Mouse (Mus musculus) cerebellum, postnatal 4 days (tissue): ENCODE measurements around the gene Zfp618.

Source experiments
- DNase-seq, 2 experiments: peaks; one replicate each; pipeline ENCODE4 v3.0.0; 2022; ENCODE audit warnings: low spot score in 2 of 2, mixed read lengths in 1 of 2

The Zfp618 gene

DNA sequence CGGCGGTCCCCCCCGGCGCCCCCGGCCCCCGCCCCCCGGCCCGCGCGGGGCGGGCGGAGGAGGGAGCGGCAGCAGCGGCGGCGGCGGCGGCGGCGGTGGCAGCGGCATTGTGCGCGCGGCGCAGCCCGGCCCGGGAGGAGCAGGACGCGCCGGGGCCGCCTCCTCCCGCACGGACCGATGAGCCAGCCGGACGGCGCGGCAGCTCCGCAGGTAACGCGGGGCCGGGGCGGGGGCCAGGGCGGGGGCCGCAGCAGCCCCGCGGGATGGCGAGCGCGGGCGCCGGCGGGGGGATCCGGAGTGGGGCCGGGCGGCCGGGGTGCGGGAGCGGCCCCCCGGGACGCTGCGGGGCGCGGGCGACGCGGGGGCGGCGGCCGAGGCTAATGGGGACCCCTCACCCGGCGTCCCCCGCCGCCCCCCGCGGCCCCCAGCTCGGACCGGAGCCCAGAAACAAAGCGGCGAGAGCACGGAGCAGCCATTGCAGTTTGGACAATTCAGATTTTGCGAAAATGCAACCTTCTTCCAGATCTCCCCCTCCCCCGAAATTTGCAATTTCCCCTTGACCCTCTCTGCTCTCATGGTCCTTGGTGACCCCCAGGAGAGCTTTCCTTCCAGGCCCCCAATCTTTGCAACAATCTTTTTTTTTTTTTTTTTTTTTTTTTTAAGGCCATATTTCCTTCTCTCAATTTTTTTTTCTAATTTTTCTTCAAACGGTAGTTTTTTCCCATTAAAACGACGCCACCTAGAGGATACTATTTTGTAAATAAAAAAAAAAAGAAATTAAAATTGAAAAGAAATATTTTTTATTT lies at the start of gene Zfp618:
Gene Zfp618, plus strand, starts transcription at position 77 of the 806 bp plus-strand sequence.
- peak in 1 of 2 experiments; percentile 34 for DNase-seq

DNA sequence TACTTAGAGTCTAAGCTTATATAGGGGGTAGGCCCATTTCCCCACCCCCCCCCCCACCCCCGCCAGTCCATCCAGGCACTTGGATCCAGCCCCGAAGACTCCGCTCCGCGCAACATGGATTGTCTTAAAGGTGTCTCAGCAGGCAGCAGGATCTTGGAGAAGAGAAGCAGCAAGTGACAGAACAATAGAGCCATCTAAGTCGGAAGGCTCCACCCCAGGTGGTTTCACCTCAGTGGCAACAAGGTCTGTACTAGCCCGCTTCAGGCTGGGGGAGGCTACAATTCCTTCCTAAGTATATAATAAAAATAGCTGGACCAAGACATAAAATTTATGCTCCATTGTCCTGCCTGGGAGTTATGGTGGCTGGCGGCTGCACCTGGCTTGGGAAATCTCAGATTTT lies 48.3 kb upstream of the Zfp618 start:
- no peak for DNase-seq

DNA sequence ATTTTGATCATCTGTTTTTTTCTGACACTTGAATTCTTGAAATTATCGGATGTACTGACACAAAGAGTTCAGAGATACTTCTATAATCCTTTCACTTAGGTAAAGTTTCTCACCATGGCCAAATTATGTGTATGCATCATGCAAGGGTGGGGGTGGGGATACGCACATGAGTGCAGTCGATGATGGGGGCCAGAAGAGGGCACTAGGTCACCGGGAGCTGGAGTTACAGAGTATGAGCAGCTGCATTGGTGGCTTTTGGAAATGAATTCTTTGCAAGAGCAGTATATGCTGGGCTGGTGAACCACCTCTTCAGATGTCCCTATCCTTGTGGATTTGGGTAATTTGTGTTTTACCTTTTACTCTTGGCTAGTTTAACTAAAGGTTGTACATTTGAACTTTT lies 31.6 kb upstream of the Zfp618 start:
- no peak for DNase-seq

DNA sequence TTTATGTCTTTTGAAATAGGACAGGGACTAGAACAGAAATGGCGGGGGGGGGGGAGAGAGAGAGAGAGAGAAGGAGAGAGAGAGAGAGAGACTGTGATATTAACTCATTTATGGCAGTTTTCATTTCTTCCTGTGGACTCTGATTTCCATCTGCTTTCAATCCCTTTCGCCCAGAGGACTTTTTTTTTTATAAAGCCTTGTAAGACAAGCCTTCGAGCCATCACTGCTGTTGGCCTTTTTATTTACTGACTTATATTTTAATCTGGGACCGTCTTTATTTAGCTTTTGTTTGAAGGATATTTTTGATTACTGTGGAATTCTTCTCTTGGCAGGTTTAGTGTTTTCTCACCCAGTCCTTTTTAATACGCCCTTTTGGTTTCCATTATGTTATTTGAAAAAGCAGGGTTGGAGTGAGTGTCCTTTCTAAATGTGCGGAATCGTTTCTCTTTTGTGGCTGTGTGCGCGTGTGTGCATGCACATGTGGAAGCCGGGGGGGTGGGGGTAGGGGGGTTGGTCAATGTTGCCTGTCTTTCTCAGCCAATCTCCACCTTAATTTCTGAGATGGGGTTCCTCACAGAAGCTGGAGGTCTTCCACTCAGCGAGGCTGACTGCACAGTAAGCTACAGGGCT lies 29.7 kb upstream of the Zfp618 start:
- no peak for DNase-seq

DNA sequence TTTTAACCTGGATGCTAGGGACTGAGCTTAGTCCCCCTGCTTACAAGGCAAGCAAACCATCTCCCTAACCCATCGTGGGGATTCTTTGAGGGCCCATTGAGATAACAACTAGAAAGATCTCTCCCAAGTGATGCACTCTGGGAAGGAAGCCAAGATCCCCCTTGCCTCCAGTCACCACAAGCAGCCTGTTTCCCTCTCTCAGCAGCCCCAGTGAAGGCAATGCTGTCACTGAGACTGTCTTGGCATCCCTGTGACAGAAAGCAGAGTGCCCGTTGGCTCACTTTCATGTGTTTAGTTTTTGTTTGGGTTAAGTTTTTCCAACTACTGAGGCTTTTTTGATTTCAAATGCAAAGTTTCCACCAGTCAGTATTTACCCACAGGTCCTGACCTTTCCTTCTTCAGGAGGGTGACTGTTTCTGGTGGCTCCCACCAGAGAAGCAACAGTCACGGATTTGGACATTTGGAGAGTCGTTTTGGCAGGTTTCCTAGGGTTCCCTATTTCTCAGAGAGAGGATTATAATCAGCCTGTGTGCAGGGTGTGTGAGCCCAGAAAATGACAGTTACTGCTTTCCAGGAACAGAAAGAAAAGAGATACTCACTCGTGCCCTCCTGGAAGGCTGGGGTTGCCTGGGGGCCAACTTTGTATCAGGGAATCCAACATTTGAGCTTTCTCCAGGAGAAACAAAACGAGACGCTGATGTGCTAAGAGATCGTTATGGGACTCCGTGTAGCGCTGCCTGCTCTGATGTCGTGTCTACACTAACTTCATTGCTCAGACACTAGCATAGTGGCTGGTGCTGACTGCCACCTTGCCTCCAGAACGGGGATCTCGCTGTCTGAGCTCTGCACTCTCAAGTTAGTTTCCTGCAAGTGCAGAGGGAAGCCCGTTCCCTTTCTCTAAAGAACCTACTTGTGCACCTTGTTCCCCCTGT lies 23.1 kb upstream of the Zfp618 start:
- DNase-seq: peak in 1 of 2 experiments; percentile 45

DNA sequence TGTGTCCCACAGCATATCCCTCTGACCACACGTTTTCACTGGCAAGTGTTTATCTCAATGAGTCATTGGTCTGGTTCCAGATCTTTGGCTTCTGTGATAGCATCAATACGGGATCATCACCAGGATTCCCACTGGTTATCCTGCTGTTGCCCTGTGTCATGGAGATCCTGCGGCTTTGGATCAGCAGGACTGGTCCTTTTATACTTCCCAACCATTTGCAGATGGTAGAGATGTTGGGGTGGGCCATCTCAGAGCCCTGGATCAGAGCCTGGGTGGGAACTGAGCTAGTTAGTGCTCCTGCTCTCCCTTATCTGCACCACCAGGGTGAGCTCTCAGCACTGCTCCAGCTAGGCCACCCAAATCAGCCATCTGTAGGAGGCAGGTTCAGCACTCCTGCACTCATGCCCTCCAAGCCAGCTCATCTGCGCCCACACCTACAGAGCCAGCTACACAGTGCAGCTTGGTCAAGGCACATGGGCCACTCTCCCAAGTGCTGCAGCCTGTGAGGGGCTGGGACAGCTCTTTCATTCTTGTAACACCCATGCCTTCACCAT lies 21.0 kb upstream of the Zfp618 start:
- no peak for DNase-seq

DNA sequence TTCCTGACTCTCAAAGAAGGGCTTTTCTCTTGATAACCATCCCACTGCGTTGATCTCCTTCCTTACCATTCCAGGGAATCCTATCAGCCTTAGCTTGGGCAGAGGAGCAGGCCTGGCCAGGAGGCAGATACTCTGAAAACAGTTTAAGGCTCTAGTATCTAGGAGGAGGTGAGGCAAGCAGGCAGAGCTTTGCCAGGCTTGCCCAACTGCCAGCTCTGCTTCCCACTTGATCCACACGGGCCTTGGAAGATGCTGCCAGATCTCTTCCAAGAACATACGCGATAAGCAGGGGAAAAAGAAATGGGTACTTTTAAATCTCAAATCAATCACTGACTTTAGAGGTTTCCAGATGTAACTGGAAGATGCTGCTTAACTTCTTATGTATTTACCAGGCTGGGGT lies 1.6 kb upstream of the Zfp618 start:
- DNase-seq: no peak

DNA sequence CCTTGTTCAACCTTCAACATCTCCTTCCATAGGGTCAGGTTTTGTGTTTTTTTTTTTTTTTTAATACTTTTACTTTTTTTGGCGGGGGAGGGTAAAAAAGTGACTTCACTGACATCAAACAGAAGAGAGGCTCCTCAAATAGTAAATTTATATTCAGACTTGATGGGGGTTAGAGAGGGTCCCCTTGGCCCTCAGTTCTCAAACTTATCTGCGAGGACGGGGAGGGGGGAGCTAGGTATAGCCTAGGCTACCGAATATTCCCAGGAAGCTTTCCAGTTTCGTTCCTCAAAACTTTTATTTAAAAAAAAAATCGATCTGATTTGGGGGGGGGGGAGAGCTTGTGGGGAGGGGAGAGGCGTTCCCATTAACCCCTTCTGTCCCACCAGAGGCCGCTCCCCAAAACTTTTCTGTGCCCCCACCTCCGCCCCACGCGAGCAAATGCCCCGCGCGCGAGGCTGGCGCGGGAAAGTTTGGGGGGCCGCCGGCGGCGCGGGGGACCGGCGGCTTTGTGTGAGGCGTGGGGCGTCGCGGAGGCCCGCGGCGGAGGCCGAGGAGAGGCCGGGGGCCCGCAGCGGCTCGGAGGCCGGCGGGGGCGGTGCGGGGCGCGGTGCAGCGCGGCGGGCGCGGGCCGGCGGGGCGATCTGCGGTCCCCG lies 403 bp upstream of the Zfp618 start:
- DNase-seq: peak in 1 of 2 experiments; percentile 19

DNA sequence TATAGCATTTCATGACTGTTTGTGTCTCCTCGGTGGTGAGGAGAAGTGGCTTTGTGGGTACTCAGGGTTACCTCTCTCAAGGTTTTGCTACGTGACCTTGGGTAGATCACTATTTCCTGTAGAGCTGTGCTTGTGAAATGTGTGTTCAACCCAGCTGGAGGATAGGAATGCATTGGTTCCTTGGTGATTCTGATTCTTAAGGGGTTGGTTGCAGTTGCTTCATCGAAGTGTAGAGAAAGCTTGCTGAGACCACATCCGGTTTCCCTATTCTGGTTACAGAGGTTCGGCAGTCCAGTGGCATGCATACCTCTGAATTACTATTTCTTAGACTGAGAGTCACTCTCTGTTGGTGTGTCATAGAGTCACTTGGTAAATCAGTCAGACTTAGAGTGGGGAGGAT lies 4.2 kb downstream of the Zfp618 start:
- no peak for DNase-seq

DNA sequence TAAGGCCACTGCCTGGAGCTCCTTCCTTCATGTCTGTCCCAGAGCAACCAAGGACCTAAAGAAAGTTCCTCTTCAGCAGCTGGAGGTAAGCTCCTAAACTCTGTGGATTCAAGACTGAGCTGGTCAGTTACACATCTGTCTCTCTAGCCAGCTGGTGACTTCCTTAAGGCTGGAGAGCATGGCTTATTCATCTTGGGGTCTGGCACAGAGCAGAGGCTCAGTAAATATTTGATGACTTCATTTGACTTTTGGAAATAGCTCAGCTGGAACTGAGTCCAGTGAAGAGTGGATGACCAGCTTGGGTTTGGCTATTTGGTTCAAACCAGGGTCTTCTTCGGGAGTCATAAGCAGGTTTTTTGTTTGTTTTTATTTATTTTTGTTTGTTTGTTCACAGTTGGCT lies 6.6 kb downstream of the Zfp618 start:
- no peak for DNase-seq

DNA sequence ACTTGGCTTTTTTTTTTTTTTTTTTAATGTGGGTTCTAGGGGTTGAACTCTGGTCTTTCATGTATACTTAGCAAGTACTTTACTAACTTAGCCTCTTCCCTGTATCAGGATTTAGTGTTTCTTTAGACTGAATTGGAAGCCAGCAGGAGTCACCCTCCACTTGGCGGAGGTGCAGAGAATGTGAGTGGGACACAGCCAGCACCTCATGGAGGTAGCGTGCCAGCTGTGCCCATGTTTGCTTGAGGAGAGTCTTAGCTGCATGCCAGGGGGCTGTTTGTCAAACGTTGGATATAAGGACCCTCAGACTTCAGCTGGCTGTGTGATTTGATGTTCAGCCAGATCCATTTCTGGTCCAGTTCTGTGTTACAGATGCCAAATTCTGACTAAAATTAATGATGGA lies 7.7 kb downstream of the Zfp618 start:
- DNase-seq: no peak

DNA sequence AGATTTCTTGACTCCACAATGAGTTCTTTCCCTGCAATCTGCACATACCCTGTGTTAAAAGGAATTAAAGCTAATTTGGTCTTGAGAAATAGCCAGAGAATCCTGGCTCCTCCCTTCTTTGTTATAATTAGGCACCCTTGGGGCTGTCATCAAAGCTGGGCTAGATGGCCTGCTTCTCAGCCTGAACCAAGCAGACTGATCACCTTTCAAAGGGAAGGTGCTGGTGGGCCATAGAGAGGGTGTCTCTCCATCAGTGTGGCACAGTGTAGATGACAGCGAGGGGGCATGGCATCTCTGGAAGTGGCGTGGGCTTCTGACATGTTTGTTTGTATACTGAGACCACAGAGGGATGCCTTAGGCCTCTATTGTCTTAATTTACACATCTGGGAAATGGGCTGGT lies 9.5 kb downstream of the Zfp618 start:
- DNase-seq: no peak

DNA sequence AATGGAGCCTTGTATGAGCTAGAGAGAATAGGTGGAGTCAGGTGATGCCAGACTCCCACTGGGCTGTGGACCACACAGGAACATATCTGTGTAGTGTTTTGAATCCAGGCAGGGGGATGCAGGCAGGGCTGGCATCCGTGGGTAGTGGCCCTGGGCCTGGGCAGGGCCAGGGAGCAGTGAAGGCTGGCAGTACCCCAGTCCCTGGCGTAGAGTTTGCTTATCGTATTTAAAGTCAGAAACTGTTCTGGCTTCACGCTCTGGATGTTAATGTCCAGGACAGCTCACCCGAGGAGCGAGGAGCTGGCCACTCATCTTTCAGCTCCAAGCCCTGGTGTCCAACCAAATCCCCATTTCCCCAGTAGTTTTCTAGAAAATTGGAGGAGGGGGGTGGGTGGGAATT lies 10.2 kb downstream of the Zfp618 start:
- DNase-seq: no peak

DNA sequence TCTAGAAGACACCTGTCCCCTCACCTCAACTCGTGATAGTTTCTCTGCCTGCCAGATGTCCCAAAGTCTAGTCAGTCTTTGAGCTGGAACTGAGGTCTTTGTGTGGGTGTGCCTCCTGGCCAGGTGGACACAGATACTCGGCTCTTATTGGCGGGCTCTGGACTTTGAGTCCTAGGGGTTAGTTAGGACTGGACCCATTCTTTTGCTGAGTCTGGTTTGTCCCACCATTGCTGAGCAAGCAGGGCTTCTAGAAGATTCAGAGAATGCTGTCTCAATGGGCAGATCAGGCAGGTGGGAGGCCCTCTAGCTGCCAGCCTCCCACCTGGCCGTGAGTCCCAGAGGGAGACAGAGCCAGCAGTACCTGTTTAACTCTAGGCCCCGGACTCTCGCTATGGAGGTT lies 12.1 kb downstream of the Zfp618 start:
- no peak for DNase-seq

DNA sequence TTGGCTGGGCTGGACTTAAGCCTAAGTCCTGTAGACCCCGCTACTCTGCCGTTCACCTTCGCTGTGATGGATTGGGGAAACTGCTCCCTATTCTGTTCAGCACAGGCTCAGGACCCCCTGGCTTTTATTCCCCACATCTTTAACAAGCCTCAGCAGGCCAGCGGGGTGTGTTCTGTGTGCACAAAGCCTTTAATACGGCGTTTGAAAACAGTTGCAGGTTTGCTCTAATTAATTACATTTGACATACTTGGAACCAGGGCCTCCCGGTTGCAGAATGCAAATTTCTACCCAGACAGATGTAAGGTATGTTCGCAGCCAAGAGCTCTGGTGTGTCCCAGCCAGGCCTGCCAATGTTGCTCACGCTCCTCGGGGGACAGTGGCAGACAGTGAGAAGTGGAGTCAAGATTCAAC lies 13.1 kb downstream of the Zfp618 start:
- peak in 1 of 2 experiments; percentile 39 for DNase-seq

DNA sequence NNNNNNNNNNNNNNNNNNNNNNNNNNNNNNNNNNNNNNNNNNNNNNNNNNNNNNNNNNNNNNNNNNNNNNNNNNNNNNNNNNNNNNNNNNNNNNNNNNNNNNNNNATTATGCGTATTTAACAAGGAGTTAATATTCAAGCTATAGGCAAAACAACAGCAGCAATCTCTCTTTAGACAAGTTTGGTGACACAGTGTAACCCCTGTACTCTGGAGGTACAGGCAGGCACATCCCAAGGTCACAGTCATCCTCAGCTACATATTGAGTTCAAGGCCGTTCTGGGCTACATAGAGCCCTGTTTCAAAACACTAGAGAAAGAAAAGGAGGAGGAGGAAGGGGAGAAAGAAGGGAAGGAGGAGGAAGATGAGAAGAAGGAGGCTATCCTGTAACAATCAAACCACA lies 16.2 kb downstream of the Zfp618 start:
- DNase-seq: no peak

DNA sequence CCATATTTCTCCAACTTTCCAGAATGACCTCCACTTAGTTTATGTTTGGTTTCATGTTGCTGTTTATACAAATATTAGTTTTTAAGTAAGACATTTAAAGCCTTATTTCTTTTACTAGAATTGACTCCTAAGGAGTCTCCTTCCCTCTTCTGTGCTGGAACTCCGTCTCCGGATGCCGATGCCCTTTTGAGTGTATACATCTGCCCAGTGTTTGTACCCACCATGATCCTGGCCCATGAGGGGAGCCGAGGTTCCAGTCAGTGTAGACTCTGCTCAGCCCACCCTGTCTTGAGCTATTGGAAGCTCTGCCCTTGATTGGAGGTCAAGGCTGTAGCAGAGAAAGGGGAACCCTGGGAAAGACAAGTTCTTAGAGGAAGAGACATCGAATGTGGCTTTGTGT lies 18.2 kb downstream of the Zfp618 start:
- no peak for DNase-seq

DNA sequence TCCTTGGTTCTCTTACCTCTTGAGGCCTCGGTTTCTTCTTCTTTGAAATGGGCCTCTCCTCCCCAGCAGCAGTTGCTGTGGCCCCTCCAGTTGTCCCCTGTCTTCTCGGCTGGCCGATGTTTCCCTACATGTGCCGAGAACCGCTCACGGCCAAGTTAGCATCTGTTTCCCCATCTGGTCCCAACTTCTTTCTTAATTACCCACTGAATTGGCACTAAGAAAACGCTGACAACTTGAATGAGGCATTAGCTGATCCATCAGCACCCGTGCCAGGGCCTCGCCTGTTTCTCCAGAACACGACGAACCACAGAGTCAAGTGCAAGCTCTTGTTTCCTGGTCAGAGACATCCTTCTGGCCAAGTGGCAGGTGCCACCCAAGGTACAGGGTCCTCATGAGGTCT lies 26.0 kb downstream of the Zfp618 start:
- no peak for DNase-seq

DNA sequence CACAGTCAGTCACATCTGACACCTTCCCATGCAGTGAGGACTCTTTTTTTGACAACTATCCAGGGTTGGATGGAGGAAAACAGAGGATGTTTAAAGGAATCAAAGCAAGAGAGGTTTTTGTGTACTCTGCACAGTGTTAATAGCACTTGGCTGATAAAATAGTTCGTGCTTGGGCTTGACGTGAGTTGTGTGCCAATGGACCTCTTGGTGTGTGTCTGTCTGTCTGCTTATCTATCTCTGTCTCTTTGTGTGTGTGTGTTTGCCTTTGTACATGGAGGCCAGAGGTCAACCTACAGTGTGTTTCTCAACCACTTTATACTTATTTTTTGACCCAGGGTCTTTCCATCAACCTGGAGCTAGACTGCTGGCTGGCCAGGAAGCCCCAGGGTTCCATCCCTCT lies 27.8 kb downstream of the Zfp618 start:
- no peak for DNase-seq

DNA sequence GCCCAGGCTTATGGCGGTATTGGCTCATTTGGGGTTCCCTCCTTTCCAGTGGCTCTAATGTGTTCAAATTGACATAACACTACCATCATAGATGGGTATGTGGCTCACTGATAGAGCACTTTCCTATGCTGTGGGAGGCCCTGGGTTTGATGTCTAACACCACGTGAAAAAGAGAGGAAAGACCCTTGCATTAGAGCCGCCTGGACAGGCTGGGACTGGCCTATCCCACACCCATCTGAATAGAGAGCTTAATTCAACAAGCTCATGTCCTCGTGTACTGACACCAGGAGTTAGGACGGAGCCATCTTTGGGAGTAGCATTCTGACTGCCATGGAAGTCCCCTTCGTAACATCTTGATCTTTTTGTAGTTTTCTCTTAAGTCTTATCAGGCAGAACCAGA lies 32.2 kb downstream of the Zfp618 start:
- DNase-seq: no peak

DNA sequence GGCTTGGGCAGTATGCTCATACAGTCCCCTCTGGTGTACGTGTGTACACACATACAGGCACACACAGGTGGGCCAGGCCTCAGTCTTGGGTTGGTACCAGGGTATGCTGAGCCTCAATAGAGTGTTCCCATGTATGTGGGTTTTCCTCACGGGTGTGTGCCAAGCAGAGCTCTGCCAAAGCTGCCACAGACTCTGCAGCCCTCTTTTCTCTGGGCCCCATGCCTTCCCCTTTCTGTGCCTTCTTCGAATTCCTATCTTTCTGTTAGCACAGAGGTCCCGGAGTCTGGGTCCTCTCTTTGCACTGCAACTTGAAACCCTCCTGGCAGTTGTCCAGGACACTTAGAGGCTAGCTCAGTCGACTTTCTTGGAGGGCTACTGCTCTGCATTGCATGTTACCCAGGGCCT lies 33.1 kb downstream of the Zfp618 start:
- peak in 1 of 2 experiments; percentile 42 for DNase-seq
